Mouse (Mus musculus): ENCODE results near the gene Ebf3. TPM values are rescaled to one million over a fixed set of nuclear protein-coding genes. Genes with fewer than 3 reads are reported as not detected.

Ebf3 gene
- polyA plus RNA-seq, 1 experiment: 17.2 TPM

DNA sequence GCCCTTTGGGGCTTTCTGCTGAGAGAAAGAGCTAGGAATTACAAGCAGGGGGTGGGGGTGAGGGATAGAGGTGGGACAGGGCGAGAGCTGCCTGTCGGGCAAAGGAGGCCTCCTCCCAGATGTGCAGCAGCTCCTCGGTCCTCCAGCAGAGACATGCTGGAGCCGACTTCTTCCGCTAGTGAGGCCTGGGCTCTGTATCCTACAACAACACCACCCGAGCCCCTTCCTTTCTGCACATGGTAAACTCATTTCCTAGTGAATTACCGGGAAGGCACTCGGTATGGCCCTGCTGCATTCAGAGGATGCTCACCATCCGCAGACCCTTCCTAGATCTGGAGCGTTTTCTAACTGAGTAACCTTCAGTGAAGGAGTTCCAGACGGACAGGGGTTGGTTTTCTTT, 14.1 kb downstream of the Ebf3 start:
- WGBS: 37% methylated on average over 11 of the region's 11 CpGs
- Histone ChIP-seq H3K27ac (ENCODE audit: control insufficient read depth, insufficient read depth, low read depth, low read length, poor library complexity) (no peak overlapping the region), H3K4me1 (ENCODE audit: control insufficient read depth, insufficient read depth, low read length) (no peaks in the 10 kb centered on the region), H3K4me3 (replicated peaks; ENCODE audit: control insufficient read depth, low read depth, low read length) (no peak overlapping the region)
- no peak for TF ChIP-seq CTCF (IDR thresholded peaks at IDR 0.05; ENCODE audit: control insufficient read depth, insufficient read depth, low read length)
- no peak for TF ChIP-seq POLR2A (IDR thresholded peaks at IDR 0.05; ENCODE audit: borderline replicate concordance, control insufficient read depth, low read depth, low read length)

DNA sequence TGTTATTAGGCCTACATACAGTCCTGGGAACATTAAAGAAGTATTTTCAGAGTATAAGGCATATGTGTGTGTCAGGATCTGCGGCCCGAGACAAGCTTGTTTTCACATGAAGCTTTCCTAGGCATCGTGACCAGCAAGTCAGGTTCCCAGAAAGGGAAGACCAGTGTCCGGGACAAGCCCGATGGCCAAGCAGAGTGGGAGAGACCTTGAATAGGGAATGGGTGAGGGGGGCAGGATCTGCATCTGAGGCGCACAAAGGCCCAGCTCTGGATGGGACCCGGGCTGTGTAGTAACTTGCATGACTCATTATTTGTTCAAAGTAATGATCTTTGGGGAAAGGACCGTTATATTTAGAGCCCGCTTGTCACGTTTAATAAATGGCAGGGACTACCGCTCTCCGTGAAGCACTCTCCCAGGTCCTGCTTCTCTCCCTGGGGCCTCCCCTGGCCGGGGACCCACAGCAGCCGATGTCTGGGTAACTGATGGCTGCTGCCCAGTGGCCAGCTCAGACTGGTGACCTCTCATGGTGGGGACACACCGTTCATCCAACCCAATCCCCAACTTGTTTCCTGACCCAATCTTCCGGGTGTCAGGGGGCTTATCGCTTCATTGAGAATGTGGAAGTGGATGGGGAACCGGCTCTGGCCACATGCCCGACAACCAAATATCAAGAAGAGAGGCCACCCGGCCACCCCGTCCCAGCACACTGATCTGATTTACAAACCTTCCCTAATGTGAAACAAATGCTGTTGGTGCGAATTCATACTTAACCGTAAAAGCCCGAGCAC, 16.5 kb downstream of the Ebf3 start:
- WGBS: 69% methylated on average over 24 of the region's 24 CpGs
- H3K4me1 ChIP-seq (ENCODE audit: control insufficient read depth, insufficient read depth, low read length): no peaks in the 10 kb centered on the region
- H3K4me3 ChIP-seq (replicated peaks; ENCODE audit: control insufficient read depth, low read depth, low read length): no peak overlapping the region
- no peak overlapping the region for H3K27ac ChIP-seq (ENCODE audit: control insufficient read depth, insufficient read depth, low read depth, low read length, poor library complexity)
- TF ChIP-seq POLR2A (IDR thresholded peaks at IDR 0.05; ENCODE audit: borderline replicate concordance, control insufficient read depth, low read depth, low read length) (no peak), CTCF (IDR thresholded peaks at IDR 0.05; ENCODE audit: control insufficient read depth, insufficient read depth, low read length) (no peak)

DNA sequence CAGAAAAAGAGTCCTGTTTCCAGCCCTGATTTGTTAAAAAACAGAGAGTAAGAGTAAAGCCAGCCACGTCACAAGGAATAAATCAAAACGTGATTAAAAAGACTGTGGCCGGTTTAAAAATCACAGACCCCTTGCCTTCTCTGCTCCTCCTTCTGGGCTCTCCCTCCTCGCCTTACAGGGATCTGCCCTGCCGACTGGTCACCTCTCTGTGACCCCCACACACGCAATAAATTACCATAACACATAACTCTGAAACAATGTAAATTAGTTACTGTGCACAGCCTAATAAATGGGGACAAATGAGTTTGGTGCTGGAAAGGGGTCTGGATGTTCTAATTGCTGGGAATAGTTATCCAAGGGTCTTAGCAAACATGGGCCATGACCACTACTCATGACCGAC, 17.1 kb downstream of the Ebf3 start:
- WGBS: 68% methylated on average over 7 of the region's 7 CpGs
- H3K4me1 ChIP-seq (ENCODE audit: control insufficient read depth, insufficient read depth, low read length): no peaks in the 10 kb centered on the region

DNA sequence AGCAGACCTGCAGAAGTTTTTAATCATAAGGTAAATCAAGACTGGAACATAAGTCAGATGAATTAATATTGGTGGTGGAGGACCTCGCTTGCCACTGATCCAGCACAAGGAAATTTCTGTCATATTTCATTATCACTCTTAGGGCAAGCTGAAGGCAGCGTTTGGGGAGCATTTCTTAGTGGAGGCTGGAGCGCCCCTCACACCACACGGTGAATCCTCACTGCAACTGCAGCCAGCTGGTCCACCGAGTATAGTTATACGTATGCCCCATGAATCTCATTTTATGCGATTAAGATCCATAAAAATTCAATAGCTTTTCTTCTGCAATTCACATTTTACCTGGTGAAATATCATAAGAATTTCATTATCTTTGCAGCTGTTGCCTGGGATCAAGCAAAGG, 18.6 kb downstream of the Ebf3 start:
- no peaks in the 10 kb centered on the region for H3K4me1 ChIP-seq (ENCODE audit: control insufficient read depth, insufficient read depth, low read length)
- WGBS: 77% methylated on average over 7 of the region's 7 CpGs
- H3K4me3 ChIP-seq (replicated peaks; ENCODE audit: control insufficient read depth, low read depth, low read length): no peak overlapping the region
- no peak overlapping the region for H3K27ac ChIP-seq (ENCODE audit: control insufficient read depth, insufficient read depth, low read depth, low read length, poor library complexity)
- TF ChIP-seq CTCF (IDR thresholded peaks at IDR 0.05; ENCODE audit: control insufficient read depth, insufficient read depth, low read length): no peak
- no peak for TF ChIP-seq POLR2A (IDR thresholded peaks at IDR 0.05; ENCODE audit: borderline replicate concordance, control insufficient read depth, low read depth, low read length)

More for the DNA sequence above, 17.1 kb downstream of the Ebf3 start:
- TF ChIP-seq CTCF (IDR thresholded peaks at IDR 0.05; ENCODE audit: control insufficient read depth, insufficient read depth, low read length) (no peak), POLR2A (IDR thresholded peaks at IDR 0.05; ENCODE audit: borderline replicate concordance, control insufficient read depth, low read depth, low read length) (no peak)
- Histone ChIP-seq H3K4me3 (replicated peaks; ENCODE audit: control insufficient read depth, low read depth, low read length) (no peak overlapping the region), H3K27ac (ENCODE audit: control insufficient read depth, insufficient read depth, low read depth, low read length, poor library complexity) (no peak overlapping the region)

DNA sequence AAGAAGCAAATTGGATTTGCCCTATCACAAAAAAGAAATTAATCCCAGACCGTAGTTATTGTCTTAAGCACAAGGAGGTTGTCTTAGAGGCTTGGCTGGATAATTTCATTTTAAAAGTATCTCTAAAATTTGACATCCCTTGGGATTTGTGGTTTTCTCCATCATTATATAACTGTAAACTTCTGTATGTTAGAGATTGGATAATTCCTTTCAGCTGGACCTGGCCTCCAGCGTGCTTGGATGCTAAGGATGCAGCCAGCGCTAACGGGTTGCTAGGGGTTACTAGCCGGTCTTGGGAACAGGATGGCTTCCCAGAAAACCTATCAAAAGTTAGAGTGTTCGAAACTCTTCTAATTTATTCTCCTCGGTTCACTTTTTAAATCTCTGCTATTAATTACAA, 19.8 kb downstream of the Ebf3 start:
- TF ChIP-seq CTCF (IDR thresholded peaks at IDR 0.05; ENCODE audit: control insufficient read depth, insufficient read depth, low read length): no peak
- TF ChIP-seq POLR2A (IDR thresholded peaks at IDR 0.05; ENCODE audit: borderline replicate concordance, control insufficient read depth, low read depth, low read length): no peak
- Histone ChIP-seq H3K4me1 (ENCODE audit: control insufficient read depth, insufficient read depth, low read length) (no peaks in the 10 kb centered on the region), H3K4me3 (replicated peaks; ENCODE audit: control insufficient read depth, low read depth, low read length) (no peak overlapping the region), H3K27ac (ENCODE audit: control insufficient read depth, insufficient read depth, low read depth, low read length, poor library complexity) (no peak overlapping the region)
- 83% methylated on average over 7 of the region's 7 CpGs for WGBS

DNA sequence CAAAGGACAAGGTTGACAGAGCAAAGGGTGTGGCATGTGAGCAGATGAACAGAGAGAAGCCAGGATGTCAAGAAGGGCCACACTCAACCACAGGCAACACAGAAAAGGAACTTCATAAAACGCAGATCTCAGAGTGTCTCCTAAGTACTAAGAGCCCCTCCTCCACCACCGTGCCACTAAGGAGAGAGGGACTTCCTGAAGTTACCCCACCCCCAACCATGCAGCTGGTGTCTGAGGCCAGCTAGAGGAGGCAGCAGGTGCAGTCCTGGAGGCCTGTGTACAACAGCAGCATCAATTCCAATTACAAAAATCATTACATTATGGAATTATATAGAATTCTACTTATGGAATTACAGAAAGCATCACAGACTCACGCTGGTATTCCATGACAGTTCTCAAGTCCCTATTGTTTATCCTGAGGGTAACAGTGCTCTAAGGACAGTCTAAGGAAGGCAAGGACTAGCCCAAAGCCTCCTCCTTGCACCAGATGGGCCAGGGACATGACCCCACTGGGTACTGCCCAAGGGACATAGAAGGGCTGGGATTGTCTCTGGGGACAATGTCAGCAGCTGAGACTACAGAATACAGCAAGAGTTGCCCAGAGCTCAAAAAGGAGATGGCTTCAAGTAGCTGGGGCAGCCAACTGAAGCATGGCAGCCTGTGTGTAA, 24.8 kb downstream of the Ebf3 start:
- Histone ChIP-seq H3K27ac (ENCODE audit: control insufficient read depth, insufficient read depth, low read depth, low read length, poor library complexity) (no peak overlapping the region), H3K4me1 (ENCODE audit: control insufficient read depth, insufficient read depth, low read length) (no peaks in the 10 kb centered on the region), H3K4me3 (replicated peaks; ENCODE audit: control insufficient read depth, low read depth, low read length) (no peak overlapping the region)
- 18% methylated on average over 3 of the region's 3 CpGs for WGBS
- TF ChIP-seq POLR2A (IDR thresholded peaks at IDR 0.05; ENCODE audit: borderline replicate concordance, control insufficient read depth, low read depth, low read length): no peak
- no peak for TF ChIP-seq CTCF (IDR thresholded peaks at IDR 0.05; ENCODE audit: control insufficient read depth, insufficient read depth, low read length)

DNA sequence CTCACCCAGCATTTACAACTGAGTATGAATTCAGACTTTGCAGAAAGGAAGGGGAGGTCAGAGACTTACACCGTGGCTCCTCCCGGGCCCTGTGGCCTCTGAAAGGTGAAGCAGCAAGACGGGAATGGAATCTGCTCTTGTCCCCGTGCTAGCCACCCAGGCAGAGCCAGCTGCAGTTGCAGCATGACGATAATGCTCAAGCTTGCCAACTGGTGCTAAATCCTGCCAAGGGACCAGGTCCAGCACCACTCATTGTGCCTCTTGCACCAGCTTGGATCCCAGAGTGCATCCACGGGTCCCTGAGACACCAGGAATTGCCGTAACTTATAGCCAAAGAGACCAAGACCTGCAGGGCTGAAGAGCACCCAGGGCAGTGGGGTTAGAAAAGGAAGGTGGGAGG, 36.1 kb downstream of the Ebf3 start:
- Histone ChIP-seq H3K4me3 (replicated peaks; ENCODE audit: control insufficient read depth, low read depth, low read length) (no peak overlapping the region), H3K4me1 (ENCODE audit: control insufficient read depth, insufficient read depth, low read length) (no peaks in the 10 kb centered on the region), H3K27ac (ENCODE audit: control insufficient read depth, insufficient read depth, low read depth, low read length, poor library complexity) (no peak overlapping the region)
- no peak for TF ChIP-seq CTCF (IDR thresholded peaks at IDR 0.05; ENCODE audit: control insufficient read depth, insufficient read depth, low read length)
- no peak for TF ChIP-seq POLR2A (IDR thresholded peaks at IDR 0.05; ENCODE audit: borderline replicate concordance, control insufficient read depth, low read depth, low read length)
- 81% methylated on average over 7 of the region's 7 CpGs for WGBS

DNA sequence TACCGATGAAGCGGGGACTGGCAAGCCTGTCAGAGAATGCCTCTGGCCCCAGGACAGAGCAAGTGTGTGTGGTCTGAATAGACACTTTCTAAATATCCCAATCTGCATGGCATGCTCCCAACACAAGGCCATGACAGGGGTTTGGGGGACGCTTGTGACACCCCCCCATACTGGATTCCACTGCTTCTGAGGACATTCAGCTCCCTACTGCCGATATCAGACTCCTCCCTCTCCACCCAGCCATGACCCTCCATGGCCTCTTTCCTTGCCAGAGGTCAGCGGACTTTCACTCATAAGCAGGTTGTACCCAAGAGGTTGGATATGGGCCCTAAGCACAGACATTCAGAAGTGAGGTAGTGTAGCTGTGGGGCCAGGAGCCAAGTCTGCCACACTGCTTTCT, 36.5 kb downstream of the Ebf3 start:
- H3K27ac ChIP-seq (ENCODE audit: control insufficient read depth, insufficient read depth, low read depth, low read length, poor library complexity): no peak overlapping the region
- TF ChIP-seq POLR2A (IDR thresholded peaks at IDR 0.05; ENCODE audit: borderline replicate concordance, control insufficient read depth, low read depth, low read length) (no peak), CTCF (IDR thresholded peaks at IDR 0.05; ENCODE audit: control insufficient read depth, insufficient read depth, low read length) (no peak)
- 84% methylated on average over 5 of the region's 5 CpGs for WGBS
- no peaks in the 10 kb centered on the region for H3K4me1 ChIP-seq (ENCODE audit: control insufficient read depth, insufficient read depth, low read length)
- no peak overlapping the region for H3K4me3 ChIP-seq (replicated peaks; ENCODE audit: control insufficient read depth, low read depth, low read length)

All from bone marrow, adult 2 months (tissue).